Mouse (Mus musculus): ENCODE measurements around the gene Rassf3.
A peak's percentile ranks its signal among the peaks of the same experiment; 100 is the strongest.

Gene Rassf3

DNA sequence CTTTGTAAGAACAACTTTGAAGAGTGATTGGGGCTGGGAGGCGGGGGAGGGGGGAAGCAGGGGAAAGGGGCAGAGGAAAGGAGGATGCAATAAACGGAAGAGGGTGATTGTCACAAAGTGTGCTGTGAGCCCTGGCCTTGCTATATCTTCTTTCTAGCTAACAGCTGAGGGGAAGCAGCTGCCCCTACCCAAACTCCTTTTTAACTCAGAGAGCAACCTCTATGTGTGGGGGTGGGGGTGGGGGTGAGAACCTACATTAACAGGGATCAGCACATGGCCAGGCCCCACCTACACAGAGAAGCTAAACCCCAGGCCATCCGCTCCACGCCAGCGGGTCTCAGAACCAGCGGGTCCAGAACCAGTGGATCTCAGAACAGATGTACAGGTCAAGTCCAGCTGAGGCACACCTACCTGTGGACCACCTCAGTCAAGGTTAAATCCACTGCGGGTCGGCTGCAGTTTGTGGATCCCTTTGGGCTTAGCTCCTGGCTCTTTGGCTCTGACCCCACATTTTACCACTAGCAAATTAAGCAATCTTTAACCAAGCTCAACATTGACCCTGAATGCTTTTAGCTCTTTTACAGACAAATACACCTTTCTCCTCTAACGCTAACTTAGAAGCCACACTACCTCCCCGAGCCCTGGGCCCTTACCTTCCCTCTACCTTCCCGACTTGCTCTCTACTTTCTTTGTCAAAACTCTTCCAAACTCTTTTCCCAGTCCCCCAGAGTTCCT, 64.3 kb downstream of the Rassf3 start:
- no peak for DNase-seq (ENCODE audit: extremely low spot score, low read depth, low spot score)

DNA sequence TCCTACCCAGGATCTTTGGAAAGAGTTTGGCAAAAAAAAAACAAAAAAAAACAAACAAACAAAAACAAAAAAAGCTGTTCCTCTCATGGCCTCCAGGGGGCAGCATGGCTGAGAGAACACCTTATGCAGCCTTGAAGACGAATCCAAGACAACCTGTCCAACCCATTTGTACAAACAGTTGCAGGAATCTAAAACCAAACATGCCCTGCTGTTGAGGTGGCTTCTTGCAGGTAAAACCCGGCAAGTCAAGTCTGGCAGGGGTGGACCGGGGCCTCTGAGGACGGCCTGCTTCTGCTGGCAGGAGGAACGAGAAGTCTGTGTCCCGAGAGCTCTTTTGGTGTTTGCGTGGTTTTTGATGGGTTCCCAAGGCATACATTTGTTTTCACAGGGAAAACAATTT, 66.4 kb downstream of the Rassf3 start:
- DNase-seq (ENCODE audit: extremely low spot score, low read depth, low spot score): peak; percentile 46

DNA sequence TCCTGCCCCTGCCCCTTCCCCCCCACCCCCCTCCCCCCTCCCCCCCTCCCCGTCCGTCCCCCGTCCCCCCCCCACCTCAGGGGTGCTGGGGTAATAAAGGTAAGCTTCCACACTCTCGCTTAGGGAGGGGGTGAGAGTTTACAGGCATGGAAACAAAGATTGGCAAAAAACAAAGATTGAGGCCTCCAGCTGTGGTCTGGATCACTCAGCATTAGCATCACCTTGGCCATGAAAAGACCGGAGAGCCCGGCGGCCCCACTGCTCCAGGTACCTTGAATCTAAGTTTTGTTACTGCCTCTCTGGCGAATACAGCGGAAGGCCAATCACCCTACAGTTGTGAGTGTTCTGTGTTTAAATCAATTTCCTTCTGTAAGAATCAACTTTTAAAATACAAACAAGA, 72.2 kb downstream of the Rassf3 start:
- DNase-seq (ENCODE audit: extremely low spot score, low read depth, low spot score): no peak

DNA sequence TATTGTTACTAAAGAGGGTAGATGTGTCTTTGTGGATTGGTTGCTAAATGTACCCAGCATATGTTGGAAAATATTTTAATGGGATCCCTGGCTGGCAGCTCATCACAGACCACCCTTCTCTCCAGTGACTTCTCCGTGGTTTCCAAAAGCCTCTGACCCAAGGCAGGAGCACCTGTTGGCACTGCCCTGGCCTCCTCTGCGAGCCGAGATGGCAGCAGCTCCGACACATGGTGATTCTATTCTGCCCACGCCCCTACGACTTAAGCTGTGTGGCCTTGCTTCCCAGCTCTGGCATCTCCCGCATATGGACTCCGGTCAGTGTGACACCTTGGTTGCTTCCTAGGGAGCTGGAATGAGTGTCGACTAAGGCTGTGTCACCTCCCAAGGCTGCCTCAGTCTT, 73.0 kb downstream of the Rassf3 start:
- DNase-seq (ENCODE audit: extremely low spot score, low read depth, low spot score): no peak

DNA sequence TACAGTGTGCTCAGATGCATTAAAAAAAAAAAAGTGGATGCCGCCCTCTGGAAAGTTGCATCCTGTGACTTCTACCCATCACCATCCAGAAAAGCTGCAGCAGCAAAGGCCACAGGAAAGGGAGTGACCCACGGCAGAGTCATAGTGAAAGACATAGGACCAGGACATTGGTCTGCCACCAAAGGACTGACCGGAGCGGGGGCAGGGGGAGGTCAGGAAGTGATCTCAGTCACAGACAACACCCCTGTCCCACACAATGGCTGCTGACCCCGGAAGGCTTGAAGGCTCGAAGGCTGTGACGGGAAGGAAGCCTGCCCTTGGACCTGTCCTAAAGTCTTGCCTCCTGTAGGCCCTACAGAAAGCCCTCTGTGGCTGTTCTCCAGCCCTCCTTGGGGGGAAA, 75.1 kb downstream of the Rassf3 start:
- DNase-seq (ENCODE audit: extremely low spot score, low read depth, low spot score): no peak

DNA sequence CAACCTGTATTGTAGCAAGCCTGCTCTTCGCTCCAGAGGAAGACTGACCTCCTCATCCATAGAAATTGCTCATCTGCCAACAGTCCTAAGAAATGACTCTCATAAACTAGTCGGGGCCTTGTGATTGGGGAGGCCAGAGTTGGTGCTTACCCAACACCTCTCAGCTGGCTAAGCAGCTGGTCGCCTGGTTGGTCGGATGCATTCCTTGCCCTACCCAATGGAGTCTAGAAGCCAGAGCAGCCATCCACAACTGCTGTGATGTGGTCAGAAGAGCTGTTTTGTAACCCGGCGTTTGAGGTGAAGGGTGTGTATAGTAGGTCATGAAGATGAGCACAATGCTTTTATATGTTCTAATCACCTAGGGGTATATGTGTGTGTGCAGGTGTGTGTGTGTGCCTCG, 77.5 kb downstream of the Rassf3 start:
- DNase-seq (ENCODE audit: extremely low spot score, low read depth, low spot score): no peak

DNA sequence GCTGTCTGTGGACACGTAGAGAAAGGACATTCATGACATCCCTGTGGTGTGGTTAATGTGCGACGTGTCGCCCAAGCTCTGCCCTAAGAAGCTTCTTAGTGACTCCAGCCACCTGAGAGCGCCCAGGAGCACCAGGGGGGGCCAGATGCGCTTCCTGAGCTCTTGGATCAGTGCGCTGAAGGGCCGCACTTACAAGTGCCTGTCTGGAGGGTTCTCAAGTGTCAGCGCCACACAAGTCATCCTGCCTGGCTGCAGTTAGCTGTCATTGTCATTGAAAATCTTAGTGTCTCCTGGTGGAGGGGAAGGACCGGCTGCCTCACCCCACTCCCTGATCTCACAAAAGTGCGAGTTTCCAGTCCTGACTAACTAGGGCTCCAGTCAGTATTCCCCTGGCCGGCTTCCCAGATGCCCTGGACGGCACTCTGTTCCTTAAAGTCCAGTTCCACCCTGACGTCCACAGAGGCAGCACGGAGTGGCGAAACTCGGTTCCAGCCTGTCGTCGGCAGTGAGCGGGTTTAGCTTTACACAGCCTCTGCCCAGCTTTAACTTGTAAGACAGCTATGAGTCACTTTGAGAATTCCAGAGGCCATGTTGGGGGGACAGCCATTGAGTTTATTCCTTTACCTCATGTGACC, 80.5 kb downstream of the Rassf3 start:
- DNase-seq (ENCODE audit: extremely low spot score, low read depth, low spot score): no peak

DNA sequence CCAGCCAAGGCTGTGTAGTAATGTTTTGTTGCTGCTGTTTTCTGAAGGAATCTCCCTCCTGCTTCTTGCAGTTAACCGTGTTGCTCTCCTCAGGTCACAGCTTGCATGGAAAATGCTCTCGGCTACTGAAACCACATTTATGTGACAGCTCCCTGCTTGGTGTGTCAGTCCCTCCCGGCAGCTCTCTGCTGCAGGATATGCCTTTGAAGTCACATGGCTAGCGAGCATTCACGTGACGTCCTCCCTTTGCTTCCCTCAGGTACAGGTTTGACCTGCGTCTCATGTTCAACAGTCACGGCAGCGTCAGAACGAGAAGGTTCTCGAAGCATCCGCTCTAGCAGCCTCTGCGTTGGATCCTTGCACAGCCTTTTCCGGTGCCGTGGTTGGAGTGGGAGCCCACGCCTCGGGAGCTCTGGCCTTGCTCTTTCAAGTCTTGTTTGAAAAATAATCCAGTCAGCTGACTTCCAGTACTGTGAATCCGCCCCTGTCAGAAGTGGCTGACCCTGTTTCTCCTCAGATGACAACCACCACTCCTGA, 81.3 kb downstream of the Rassf3 start:
- no peak for DNase-seq (ENCODE audit: extremely low spot score, low read depth, low spot score)

DNA sequence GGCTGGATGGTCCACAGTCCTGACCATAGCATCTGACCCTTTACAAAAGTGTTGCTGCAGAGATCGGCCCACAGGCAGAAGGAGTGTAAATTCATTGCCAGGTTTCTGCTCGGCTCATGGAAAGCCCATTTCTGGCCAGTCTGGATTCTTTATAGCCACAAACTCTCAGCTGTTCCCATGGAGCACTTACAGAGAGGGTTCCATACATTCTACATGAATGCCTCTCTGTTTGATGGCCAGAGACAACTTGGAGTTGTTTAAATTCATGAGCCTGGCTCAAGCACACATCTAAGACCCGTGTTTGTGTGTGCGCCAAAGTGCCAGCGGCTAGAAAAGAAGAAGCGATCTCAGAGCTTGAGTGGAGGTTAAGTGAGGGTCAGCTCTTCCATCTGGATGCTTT, 81.9 kb downstream of the Rassf3 start:
- DNase-seq (ENCODE audit: extremely low spot score, low read depth, low spot score): no peak

DNA sequence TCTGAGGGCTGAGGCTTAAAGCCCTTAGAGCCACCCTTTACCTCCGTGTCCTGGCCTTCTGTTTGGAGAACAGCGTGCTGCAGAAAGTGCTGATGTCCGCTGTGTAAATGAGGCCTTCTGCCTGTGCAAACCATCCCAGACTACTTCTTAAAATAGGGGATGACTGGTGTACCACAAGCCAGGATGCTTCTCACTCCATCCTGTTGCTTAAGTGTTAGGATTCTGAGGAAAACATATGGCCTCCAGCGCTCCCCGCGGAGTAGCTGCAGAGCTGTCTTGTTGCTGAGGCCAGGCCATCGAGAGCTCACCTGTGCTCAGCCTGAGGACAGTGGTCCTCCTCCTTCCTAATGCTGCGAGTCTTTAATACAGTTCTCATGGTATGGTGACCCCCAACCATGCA, 84.2 kb downstream of the Rassf3 start:
- DNase-seq (ENCODE audit: extremely low spot score, low read depth, low spot score): no peak

DNA sequence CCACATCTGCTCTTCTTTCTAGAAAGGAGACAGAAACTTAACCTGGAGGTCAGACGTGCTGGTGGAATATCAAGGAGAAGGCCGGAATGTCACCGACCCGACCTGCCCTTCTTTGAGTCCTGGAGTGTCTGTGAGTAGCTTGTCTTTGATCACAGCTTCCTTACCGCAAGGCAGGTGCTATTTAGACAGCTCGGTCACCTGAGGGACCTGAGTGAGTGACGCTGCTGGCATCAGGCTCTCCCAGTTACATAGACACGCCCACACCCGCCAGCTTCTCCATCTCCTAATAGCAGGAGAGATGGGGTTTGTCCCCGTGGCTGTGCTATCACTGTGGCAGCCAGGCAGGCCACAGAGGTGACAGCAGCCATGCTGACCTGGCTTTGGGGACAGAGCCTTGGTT, 85.5 kb downstream of the Rassf3 start:
- no peak for DNase-seq (ENCODE audit: extremely low spot score, low read depth, low spot score)

DNA sequence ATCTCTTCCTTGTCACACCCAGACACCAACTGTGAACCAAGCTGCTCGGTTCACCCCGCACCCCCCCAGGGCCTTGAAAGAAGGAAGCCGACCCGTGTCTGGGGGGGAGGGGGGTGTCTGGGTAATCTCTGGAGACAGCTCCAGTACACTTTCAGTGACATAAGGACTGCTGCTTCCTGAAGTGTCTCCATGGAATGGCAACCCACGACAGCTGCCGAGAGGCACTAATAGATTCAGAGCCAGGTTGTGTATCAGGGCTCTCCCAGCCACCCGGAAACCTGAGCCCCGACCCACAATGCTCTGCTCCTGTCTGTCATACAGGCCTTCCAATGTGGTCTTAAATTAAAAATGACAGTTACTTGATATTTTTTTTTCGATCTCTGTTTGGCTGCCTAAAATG, 89.8 kb downstream of the Rassf3 start:
- no peak for DNase-seq (ENCODE audit: extremely low spot score, low read depth, low spot score)

DNA sequence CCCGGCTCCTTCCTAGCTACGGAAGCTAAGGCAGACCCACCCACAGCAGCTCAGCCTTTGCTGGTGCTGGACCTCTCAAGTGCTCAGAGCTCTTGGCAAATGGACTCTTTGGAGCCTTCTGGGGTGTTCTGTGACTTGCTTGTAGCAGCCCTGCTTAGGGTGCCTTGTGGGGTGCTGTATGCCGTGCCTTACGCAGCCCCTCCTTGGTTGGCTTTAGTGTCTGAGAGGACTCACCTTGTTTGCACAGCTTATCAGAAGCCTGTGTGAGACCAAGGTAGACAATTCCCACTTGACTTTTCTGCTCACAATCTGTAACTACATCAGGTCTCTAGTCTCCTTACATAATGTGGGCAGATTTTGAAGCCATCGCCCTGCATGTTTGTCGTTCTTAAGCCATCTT, 90.5 kb downstream of the Rassf3 start:
- no peak for DNase-seq (ENCODE audit: extremely low spot score, low read depth, low spot score)

DNA sequence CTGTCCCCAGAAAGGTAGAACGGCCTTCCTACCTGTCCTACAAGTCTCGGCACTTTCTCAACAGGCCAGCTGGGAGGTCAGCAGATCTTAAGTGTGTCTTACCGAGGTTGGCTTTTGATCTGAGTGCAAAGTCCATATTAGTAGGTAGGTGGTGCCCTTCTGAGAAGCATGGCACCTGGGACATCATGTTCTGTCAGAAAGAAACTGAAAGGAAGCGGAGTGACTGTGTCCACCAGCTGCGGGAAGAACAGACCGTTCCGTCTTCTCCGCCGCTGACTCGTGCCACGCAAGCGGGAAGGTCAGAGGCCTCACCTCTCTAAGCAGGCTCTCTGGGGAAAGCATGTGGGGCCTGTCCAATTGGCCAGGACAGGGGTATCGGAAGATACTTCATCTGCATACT, 91.4 kb downstream of the Rassf3 start:
- DNase-seq (ENCODE audit: extremely low spot score, low read depth, low spot score): no peak

DNA sequence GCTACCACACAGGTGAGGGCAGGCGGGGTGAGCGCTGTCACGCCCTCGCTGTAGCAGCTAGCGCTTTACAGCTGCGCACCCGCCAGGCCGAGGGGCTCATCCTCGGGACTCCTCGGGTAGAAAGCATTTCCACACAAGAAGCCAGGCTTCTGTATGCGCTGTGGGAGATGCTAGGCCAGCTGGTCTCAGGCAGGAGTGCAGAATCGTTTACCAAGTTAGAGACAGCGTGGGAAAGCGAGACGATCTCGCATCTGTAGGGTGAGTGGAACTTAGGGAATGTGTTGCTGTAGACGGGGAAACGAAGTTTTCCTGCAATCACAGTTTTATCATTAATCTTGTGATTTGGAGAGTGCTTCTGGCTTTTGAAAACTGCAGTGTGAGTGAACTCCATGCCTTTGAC, 94.9 kb downstream of the Rassf3 start:
- DNase-seq (ENCODE audit: extremely low spot score, low read depth, low spot score): no peak

DNA sequence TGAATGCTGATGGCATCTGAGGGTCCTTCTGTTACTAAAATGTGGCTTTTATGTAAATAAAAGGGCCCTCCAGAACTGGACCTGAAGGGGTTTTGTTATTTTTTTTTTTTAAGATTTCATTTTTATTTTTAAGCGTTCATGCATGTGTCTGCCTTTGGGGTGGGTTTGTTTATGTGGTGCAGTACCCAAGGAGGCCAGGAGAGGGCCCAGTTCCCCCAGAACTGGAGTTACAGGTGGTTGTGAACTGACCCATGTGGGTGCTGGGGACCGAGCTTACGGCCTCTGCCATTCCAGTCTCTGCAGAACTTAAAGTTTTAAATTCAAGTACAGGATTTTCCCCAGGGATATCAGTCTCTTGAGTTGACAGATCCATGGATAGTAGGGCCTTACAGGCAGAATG, 96.8 kb downstream of the Rassf3 start:
- no peak for DNase-seq (ENCODE audit: extremely low spot score, low read depth, low spot score)

DNA sequence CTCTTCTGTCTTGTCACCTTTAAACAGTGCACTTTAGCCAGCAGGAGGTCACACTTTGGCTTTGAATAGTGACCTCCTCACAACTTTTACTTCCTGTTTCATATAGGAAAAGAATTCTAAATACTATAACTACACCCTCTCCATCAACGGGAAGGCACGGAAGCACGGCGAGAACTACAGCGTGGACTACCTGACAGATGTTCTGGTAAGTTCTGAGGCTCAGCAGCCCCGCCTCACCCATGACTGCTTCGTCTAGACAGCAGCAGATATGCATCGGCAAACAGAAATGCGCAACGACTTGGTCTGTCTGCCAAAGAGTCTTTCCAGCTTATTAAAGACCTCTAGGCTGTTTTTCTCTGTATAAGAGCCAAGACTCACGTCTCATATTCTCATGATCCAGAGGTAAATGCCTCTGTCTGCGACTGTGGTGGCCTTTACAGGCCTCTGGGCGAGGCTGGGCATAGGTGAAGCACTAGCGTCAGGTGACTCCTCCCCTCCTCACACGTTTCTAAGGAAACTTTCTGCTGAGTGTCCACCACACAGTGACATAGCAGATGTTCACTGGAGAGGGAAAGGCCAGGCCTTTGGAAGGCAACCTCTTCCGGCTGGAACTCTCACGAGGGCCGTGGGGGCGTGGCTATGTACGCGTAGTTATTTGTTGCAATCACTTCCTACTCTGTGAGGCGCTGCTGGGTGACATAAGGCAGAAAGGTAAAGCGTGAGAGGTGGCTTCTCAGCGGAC, 99.4 kb downstream of the Rassf3 start:
- DNase-seq (ENCODE audit: extremely low spot score, low read depth, low spot score): no peak

DNA sequence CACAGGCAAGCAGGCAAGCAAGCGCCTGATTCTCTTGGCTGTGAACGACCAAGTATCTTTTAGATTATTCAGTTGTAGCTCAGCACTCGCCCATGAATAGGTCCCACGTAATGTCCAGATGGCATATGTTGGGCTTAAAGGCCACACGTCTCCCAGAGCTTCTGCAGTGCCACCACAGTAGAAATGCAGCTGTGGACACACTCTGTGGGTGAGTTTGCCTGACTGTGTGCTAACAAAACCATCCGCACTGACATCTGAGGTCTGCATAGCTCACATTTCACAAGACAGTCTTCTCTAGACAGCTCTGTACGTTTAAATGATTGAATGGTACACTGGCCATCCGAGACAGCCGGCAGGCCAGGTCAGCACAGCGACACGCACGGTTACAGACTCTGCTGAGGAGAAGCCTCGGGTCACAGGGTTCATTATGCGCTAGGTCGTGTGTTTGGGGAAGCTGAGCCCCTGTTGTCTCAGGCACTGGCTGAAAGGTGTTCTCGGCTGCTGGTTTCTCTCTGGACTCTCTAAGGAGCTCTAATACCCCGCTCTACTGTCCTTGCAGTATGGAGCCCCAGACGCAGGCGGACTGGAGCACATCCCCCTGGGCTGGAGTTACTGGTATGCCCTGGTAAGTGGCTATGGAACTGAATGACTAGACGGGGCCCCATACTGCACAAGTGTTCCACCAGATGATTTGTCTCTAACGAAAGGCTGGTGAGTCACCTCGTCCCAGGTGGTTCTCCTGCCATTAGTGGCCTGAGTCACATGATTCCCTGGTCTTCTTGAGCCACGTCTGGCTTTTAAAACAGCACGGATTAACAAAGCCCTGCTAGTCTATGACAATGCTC, 100.3 kb downstream of the Rassf3 start:
- no peak for DNase-seq (ENCODE audit: extremely low spot score, low read depth, low spot score)

DNA sequence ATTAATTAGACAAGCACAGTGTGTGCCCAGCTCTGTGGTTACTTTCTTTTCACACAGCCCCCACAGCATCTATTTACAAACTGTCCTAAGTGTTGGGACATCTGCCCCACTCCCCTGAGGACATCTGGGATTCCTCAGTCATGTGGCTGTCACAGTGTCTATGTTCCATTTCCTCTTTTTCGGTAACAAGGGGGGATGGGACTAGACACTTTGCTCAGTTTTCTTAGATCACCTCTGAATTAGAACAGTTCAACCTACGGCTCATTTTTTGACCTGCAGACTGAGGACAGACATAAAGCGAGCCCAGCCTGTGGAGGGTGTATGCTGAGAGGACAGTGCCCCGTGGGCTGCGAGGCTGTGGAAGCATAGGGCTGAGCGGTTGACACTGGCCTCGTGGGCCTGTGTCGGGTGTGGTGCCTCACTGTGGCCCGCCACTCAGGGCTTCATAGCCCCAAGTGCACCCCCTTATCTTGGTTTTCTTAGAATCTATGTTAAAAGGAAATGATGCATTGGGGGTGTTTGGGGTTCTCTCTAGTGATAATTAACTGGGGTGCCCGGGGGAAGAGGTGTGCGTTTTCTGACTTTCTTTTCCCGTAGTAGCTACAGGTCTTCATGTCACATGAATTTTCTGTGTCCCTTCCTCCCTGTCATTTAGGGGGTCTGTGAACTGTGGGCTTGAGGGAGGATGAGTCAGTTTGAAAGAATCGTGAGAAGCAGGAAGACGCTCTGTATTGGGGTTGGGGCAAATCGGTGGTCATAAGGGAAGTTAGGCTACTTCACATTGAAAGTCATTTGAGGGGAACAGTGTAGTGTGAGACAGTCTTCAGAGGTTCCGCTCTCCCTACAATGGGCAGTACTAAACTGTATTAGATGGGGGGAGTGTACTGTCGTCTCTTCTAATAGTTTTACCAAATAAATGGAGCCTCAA, 101.2 kb downstream of the Rassf3 start:
- no peak for DNase-seq (ENCODE audit: extremely low spot score, low read depth, low spot score)

DNA sequence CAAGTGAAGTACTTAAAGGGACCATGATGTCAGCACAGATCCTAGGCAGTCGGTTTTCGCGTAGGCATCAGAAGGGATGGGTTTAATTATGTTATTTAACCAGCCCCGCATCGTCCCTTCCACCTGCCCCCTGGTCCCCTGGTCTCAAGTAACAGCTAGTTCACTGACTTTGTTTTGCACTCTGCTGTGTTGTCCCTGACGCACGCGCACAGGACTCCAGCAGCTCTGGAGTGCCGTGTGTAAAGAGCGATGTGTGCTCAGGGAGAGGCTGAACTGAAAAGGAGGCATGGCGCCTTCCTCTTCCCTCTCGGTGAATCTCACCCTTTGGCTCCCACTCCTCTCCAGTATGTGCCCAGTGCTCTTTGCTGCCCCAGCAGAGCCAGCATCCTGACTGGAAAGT, 102.1 kb downstream of the Rassf3 start:
- DNase-seq (ENCODE audit: extremely low spot score, low read depth, low spot score): no peak
